Mouse (Mus musculus): Measurements from ENCODE around the gene Plscr3.

DNA sequence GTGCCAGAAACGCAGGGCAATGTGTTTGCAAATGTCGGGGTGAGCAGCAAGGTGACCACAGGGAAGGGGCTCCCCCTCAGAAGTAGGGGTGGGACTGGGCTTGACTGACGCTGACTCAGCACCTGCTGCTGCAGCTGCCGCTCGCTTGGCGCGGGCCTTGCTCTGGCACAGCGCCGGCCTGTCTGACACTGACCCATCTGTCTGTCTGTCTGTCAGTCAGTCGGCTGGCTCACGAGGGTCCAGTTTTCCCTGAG lies 46.1 kb upstream of the Plscr3 start:
- TF ChIP-seq CTCF (IDR thresholded peaks at IDR 0.05; ENCODE audit: low read depth, low read length) = no peak
- no peak for TF ChIP-seq TAL1 (conservative IDR thresholded peaks at IDR 0.05; ENCODE audit: low read depth, low read length)
